Mouse (Mus musculus): ENCODE data around the gene Mtmr11.
A peak's percentile ranks its signal among the peaks of the same experiment; 100 is the strongest.

DNA sequence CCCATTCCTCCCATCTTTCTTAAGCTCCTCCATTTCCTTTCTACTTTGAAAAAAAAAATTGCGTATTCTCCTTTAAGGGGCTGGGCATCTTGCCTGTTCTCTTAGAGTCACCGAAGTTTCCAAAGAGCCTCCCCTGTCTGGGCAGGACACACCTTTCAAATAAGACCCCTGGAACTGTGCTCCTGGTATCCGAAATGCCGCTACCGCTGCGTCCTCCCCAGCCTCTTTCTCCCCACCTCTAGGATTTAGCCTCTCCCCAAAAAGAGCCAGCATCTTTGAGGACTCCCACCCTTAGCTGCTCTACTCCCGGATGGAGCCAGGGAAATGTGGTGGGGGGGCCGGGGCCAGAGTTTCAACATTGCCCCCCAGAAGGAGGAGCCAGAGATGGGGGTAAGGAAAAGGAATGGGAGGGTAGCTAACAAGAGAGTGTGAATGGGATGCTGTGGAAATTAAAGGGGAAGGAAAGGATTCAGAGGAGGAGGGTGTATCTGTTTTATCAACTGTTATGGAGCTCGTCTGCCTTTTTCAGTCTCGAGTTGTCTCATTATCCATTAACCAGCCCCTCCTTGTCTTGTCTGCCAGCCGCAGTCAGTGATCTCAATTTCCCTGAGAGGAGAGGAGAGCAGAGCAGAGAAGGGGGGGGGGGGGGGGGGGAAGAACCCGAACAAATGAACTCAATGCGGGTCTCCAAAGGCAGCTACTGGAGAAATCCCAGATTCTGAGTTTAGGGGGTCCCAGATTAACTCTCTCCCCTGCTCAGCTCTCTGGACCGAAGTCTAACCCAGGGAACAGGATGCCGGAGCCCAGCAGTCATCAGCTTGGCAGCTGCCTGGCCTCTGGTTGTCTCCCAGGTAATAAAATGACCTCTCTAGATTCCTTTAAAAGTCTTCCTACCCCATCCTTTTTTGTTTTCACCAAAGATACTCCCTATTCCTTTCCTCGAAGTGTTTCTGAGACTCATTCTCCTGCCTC lies at the start of gene Mtmr11:
- TF ChIP-seq MAX (IDR thresholded peaks at IDR 0.05; ENCODE audit: low read depth) (no peak), POLR2A (IDR thresholded peaks at IDR 0.05; ENCODE audit: insufficient read length, low read depth) (peak; percentile 20), SRF (IDR thresholded peaks at IDR 0.05; ENCODE audit: control insufficient read depth, insufficient read length, low read depth) (no peak)

Measured in myocyte (in vitro differentiated cells).